9 mouse cellular contexts compared by ENCODE assay signal in the genomic region with DNA sequence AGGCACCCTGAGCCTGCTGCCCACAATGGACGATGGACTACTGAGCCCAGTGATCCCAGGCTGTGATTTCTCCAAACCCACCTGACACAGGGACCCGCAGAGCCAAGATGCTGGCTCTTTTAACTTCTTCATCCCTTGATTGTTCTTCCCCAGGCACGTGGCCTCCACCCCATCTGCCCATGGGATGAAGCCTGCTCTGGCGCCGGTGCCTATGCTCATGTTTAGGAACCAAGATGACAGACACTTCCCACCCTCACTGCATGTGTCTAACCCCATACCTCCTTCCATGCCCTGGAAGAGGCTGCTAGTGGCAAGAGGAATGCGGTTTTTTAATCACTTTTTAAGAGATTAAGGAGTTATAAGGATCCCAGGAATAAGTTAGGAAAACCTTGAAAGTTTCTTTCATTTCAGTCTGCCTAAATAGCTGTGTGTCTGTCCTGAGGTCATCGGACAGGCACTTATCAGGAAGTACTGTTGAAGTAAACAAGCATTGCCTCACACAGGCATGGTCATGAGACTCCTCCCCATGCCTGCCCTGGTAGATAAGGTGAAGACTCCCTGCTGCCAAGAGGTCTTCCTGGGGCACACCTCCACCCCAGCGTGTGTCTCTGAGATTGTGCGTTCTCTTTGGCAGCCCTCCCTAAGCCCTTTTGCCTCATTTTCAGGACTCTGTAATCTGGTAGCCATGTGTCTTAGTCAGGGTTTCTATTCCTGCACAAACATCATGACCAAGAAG. TPM values are rescaled to one million over a fixed set of nuclear protein-coding genes. Genes with fewer than 3 reads are reported as not detected.
DNase-seq lines count a peak whose midpoint lies in the region; ATAC-seq and TF ChIP-seq lines count a peak whose summit lies in the region.
"Had no signal": no experiment of that assay in that cellular context is flagged by ENCODE, and none has a peak within 500 bp of the region (broad histone marks: within the 10 kb centered on the region; RNA-seq: fewer than 3 reads in every experiment).

No protein-coding gene starts in this region.

- no peak overlapping the region for H3K27ac ChIP-seq in lung, embryonic 16.5 days (ENCODE audit: low read length)
- H3K27ac ChIP-seq in stomach, postnatal 0 days (replicated peaks), result no peak overlapping the region
- no peak overlapping the region for H3K27ac ChIP-seq in hindbrain, postnatal 0 days

- H3K4me2 ChIP-seq in lung, embryonic 16.5 days (ENCODE audit: low read depth, low read length), result no peak overlapping the region
- no peak overlapping the region for H3K4me2 ChIP-seq in stomach, postnatal 0 days (replicated peaks; ENCODE audit: low read depth)
- H3K4me2 ChIP-seq in hindbrain, postnatal 0 days (ENCODE audit: low read depth, low read length), result no peak overlapping the region

- no peaks in the 10 kb centered on the region for H3K9me3 ChIP-seq in lung, embryonic 16.5 days (ENCODE audit: control insufficient read depth, low read length)
- H3K9me3 ChIP-seq in stomach, postnatal 0 days (ENCODE audit: control insufficient read depth, low read length), result no peaks in the 10 kb centered on the region
- no peaks in the 10 kb centered on the region for H3K9me3 ChIP-seq in hindbrain, postnatal 0 days (ENCODE audit: low read length)
- H3K9me3 ChIP-seq: midbrain, embryonic 10.5 days had no signal

- TF ChIP-seq EP300 in stomach, postnatal 0 days (optimal IDR thresholded peaks at IDR 0.05), result no peak

- no peak overlapping the region for H3K4me3 ChIP-seq in lung, embryonic 16.5 days (ENCODE audit: low read length)
- no peak overlapping the region for H3K4me3 ChIP-seq in stomach, postnatal 0 days (ENCODE audit: low read depth, low read length)
- H3K4me3 ChIP-seq in hindbrain, postnatal 0 days (ENCODE audit: low read length), result no peak overlapping the region
- H3K4me3 ChIP-seq: midbrain, embryonic 10.5 days had no signal

- DNase-seq in ovary, postnatal 36 days (ENCODE audit: low spot score), result peak; percentile 26
- DNase-seq in ovary, postnatal 14 days (ENCODE audit: low spot score), result no peak
- peak; percentile 75 to 80 for DNase-seq in heart, adult 9 months (ENCODE audit: low spot score in 2 of 2)
- peak; percentile 37 for DNase-seq in stomach, postnatal 0 days (ENCODE audit: low spot score)
- no peak for DNase-seq in urinary bladder, postnatal 4 days (ENCODE audit: low spot score in 2 of 2)
- no peak for DNase-seq in thymus, postnatal 14 days
- no peak for DNase-seq in hindbrain, postnatal 0 days (ENCODE audit: low spot score)

- TF ChIP-seq CTCF in stomach, postnatal 0 days (IDR thresholded peaks at IDR 0.05; ENCODE audit: low read depth), result no peak
- TF ChIP-seq CTCF in hindbrain, postnatal 0 days (IDR thresholded peaks at IDR 0.05; ENCODE audit: low read depth), result no peak

- no peaks in the 10 kb centered on the region for H3K27me3 ChIP-seq in lung, embryonic 16.5 days (ENCODE audit: control insufficient read depth, insufficient read depth, low read depth, low read length)
- H3K27me3 ChIP-seq in stomach, postnatal 0 days (ENCODE audit: control insufficient read depth, insufficient read depth, low read length), result no peaks in the 10 kb centered on the region
- no peaks in the 10 kb centered on the region for H3K27me3 ChIP-seq in hindbrain, postnatal 0 days (ENCODE audit: insufficient read depth, low read length)

- H3K4me1 ChIP-seq in lung, embryonic 16.5 days (replicated peaks; ENCODE audit: control insufficient read depth, insufficient read depth, low read length), result no peaks in the 10 kb centered on the region; the same call in 1 of the 2 replicates
- H3K4me1 ChIP-seq in stomach, postnatal 0 days (replicated peaks; ENCODE audit: control insufficient read depth, insufficient read depth), result no peaks in the 10 kb centered on the region
- H3K4me1 ChIP-seq in hindbrain, postnatal 0 days (ENCODE audit: insufficient read depth, low read length), result no peaks in the 10 kb centered on the region

- WGBS in lung, embryonic 16.5 days, result 66% methylated on average over 9 of the region's 9 CpGs
- 74% methylated on average over 9 of the region's 9 CpGs for WGBS in stomach, postnatal 0 days
- WGBS in hindbrain, postnatal 0 days, result 89% methylated on average over 9 of the region's 9 CpGs

- peak; percentile 60 for ATAC-seq in lung, embryonic 16.5 days (ENCODE audit: low read depth)
- peak; percentile 75 for ATAC-seq in stomach, postnatal 0 days (ENCODE audit: low FRiP score, low TSS enrichment)
- ATAC-seq in hindbrain, postnatal 0 days, result no peak

- H3K36me3 ChIP-seq in lung, embryonic 16.5 days (ENCODE audit: control insufficient read depth, insufficient read depth, low read length), result no peaks in the 10 kb centered on the region
- H3K36me3 ChIP-seq in stomach, postnatal 0 days (ENCODE audit: control insufficient read depth, insufficient read depth, low read length), result peaks cover 5% of the 10 kb centered on the region; the same call in 1 of the 2 replicates
- no peaks in the 10 kb centered on the region for H3K36me3 ChIP-seq in hindbrain, postnatal 0 days (ENCODE audit: insufficient read depth, low read length)

- no peak overlapping the region for H3K9ac ChIP-seq in lung, embryonic 16.5 days (ENCODE audit: low read length)
- H3K9ac ChIP-seq in stomach, postnatal 0 days (ENCODE audit: low read length), result no peak overlapping the region
- H3K9ac ChIP-seq in hindbrain, postnatal 0 days (replicated peaks; ENCODE audit: low read length), result no peak overlapping the region

RNA-seq across cellular contexts. Expression of a gene that starts 8.8 kb away (rescaled TPM):
- 13.4 and 15.5 TPM in 2 replicates for polyA plus RNA-seq in lung, embryonic 16.5 days (2015; fragmentation: Nextera tagmentation; extraction: Ambion mirVana)
- polyA plus RNA-seq in stomach, postnatal 0 days (2015; fragmentation: Nextera tagmentation; extraction: Ambion mirVana), result 9.8 and 10.5 TPM in 2 replicates
- 11.9 and 17.8 TPM in 2 replicates for total RNA-seq in hindbrain, postnatal 0 days (2014; rRNA removed)
- 16.7 and 18.4 TPM in 2 replicates for polyA plus RNA-seq in hindbrain, postnatal 0 days (2015; fragmentation: Nextera tagmentation; extraction: Ambion mirVana)

Comparison
In these comparisons a context has a peak if more than half of its experiments do, and no peak if none do; other contexts are left out.
1. DNase-seq: peak in ovary, postnatal 36 days (single experiment), heart, adult 9 months (2 of 2) and stomach, postnatal 0 days (single experiment); none in ovary, postnatal 14 days (single experiment), urinary bladder, postnatal 4 days (0 of 2), thymus, postnatal 14 days (single experiment) and hindbrain, postnatal 0 days (single experiment).